Mouse (Mus musculus) urinary bladder, adult 2 months (tissue): Measurements from ENCODE around the gene Atf6. TPM values are rescaled to one million over a fixed set of nuclear protein-coding genes. Genes with fewer than 3 reads are reported as not detected.

Source experiments
- DNase-seq: peaks from one replicate; pipeline ENCODE4 v3.0.0; 2022; ENCODE audit warnings: low spot score
- polyA plus RNA-seq: library from polyadenylated mRNA; depleted of rRNA; stranded (reverse); fragments of >200 nt; gene quantifications from 2 replicates; pipeline ENCODE4 v1.2.3, GENCODE M21; 2012

Atf6 gene
- polyA plus RNA-seq, 1 experiment: 12.6 TPM

DNA sequence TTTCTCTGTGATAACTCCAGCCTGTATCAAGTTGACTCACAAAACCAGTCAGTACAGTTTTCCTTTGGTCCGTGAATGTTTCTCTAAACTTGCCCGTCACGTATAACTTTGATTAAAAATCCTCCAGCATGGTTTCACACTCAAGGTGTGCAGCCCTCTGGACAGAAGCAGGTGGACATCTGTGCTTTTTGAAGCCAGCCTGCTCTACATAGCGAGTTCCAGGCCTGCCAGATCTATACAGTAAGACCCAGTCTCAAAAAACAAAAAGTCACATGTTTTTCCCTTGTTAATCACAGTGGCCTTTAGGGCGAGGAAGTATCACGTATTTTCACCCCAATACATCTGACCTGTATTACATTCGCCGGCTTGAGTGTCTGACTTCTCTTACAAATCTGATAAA, 16.8 kb upstream of the Atf6 start:
- DNase-seq: no peak

- no peak for DNase-seq
Observed at GRCm38 (mm10) chr1:170882915-170883485, 15.4 kb upstream of the Atf6 start.

DNA sequence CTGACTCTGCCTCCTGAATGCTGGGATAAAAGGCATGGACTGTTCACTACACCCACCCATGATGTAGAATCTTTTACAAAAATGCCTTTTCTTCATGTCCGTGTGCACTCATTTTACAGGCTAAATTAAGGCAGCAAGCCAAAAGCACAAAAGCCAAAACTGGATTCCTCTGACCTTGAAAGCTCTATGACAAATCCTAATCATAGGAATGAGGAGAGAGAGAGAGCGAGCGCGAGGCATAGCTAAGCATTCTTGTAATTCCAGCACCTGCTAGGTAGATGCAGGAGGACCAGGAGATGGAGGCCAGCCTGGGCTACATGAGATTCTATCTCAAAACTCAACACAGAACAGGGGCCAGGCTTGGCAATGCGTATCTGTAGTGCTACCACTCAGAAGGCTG, 9.3 kb upstream of the Atf6 start:
- no peak for DNase-seq

GRCm38 (mm10) chr1:170875676-170876075, 8.1 kb upstream of the Atf6 start:
- no peak for DNase-seq

DNA sequence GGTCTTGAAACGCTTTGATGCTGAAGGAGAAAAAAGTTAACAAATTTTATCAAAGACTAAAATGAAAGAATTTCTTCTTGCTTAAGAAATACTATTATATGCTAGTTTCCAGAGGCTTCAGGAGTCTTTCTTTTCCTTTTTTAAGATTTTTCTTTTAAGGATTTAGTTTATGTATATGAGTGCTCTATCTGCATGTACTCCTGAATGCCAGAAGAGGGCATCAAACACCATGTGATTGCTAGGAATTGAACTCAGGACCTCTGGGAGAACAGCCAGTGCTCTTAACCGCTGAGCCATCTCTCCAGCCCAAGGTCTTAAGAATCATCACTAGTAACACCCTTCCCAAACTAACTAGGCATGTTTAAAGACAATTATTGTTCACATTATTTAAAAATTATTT, 4.4 kb upstream of the Atf6 start:
- no peak for DNase-seq

GRCm38 (mm10) chr1:170871402-170871801, 3.8 kb upstream of the Atf6 start:
- no peak for DNase-seq

- no peak for DNase-seq
Observed at GRCm38 (mm10) chr1:170868905-170869283, 1.3 kb upstream of the Atf6 start.

DNA sequence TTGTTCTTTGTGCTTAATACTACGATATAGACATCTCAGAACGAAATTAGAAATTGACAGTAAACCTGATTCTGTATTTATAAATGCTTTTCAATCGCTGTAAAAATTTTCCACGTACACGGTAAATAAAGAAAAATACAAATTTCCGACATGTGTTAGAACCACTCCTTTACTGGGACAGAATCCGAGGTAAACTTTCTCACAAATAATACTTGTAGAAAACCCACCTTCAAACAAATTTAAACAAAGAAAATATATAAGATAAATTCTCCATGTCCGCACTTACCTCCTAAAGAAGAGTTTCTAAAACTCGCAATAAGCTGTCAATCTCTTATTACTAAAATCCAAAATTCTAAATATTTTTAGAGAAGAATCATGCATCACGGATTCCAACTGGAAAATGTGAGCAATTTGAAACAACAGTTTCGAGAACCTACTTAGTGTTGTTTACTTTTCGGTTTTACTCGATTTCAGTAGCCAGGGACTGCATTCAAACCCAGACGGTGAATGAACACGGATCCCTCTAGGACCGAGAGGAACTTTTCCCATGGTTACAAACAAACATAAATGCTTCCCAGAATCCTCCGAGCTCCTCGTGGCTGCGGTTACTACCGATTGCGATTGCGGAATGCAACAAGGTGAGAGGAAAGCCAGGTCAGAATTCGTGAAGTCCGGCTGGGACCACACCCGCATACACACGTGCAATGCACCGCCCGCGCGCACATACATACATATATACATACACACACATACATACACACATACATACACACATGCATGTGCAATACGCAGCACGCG, 735 bp upstream of the Atf6 start:
- peak; percentile 31 for DNase-seq

DNA sequence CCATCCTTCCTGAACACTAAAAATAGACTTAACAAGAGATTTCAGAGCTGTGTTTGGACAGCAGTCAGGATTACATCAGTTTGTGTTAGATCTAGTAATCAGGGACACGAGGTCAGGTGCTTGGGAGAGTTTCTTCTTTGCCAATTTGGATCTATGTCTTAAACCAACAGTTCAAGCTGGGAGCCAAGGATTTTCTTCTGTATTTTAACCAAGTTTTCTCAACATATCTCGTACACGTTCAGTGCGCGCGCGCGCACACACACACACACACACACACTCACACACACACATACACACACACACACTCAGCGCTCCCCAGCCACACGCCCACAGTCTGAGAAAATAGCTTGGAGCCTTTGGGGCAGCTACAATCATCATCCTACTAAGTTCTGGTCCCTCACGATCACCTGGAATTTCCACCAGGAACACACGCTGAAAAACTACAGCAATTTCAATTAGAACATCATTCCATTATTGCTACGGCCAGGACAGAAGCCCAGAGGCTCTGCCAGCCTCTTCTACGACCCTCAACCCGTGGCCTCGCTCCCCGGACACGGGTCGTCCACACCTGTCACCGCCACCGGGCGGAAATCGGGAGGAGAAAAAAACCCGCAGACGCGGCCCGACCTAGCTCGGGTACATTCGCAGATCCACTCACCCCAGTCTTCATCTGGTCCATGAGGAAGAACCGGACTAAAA, 430 bp downstream of the Atf6 start:
- peak; percentile 24 for DNase-seq

GRCm38 (mm10) chr1:170865406-170865805, 2.2 kb downstream of the Atf6 start:
- DNase-seq: no peak

DNA sequence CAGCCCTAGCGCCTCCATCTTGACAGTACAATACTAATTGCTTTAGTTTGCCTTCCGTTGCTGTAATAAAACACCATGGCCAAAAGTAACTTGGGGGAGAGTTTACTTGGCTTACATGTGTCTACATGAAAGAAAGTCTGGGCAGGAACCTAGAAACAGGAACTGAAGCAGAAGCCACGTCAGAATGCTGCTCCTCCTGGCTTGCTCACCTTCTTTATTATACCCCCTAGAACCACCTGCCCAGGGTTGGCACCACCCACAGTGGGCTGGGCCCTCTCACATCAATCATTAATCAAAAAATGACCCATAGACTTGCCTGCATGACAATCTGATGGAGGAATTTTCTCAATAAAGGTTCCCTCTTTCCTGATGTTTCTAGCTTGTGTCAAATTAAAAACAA, 2.8 kb downstream of the Atf6 start:
- DNase-seq: no peak

DNA sequence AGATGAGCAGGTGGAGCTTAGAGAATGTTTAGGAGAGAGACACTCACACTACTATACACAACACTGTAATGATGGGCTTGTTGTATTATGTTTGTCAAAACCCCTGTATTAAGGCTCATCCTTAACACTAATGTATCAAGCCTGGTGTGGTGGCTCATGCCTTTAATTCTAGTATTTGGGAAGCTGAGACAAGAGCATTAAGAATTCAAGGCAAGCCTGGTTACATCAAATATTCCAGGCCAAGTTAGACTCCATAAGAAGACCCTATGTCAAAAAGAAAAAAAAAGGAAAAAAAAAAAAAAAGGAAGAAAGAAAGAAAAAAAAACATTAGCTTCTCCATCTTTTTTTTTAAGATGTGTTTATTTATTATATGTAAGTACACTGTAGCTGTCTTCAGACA, 3.3 kb downstream of the Atf6 start:
- no peak for DNase-seq

GRCm38 (mm10) chr1:170863033-170863432, 4.5 kb downstream of the Atf6 start:
- DNase-seq: no peak

DNA sequence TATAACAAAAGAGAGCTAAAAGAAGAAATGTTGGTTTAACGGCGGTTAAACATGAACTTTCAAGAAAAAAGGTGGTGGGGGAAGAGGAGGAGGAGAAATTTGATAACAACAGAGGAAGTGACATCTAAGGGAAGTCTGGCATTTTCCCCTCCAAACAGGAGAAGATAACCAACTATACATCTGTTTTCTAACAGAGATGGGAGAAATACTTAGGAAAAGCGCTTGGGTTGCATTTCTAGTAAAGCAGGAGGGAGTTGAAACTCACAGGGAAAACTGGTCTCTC, 5.2 kb downstream of the Atf6 start:
- DNase-seq: no peak

- no peak for DNase-seq
Observed at GRCm38 (mm10) chr1:170861671-170862434, 5.7 kb downstream of the Atf6 start.

DNA sequence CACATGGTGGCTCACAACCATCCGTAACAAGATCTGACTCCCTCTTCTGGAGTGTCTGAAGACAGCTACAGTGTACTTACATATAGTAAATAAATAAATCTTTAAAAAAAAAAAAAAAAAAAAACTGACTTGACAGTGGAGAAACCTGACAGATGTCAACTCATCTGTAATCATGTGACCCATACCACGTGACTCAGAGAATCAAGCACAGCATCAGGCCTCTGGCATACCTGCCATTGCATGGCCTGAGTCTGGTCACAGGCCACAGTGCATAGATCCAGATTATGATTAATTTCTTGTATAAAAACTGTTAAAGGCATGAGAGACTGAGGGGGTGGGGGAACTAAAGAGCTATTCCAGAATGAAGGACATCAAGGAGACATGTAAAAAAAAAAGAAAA, 8.7 kb downstream of the Atf6 start:
- no peak for DNase-seq

GRCm38 (mm10) chr1:170857369-170857768, 10.2 kb downstream of the Atf6 start:
- no peak for DNase-seq

DNA sequence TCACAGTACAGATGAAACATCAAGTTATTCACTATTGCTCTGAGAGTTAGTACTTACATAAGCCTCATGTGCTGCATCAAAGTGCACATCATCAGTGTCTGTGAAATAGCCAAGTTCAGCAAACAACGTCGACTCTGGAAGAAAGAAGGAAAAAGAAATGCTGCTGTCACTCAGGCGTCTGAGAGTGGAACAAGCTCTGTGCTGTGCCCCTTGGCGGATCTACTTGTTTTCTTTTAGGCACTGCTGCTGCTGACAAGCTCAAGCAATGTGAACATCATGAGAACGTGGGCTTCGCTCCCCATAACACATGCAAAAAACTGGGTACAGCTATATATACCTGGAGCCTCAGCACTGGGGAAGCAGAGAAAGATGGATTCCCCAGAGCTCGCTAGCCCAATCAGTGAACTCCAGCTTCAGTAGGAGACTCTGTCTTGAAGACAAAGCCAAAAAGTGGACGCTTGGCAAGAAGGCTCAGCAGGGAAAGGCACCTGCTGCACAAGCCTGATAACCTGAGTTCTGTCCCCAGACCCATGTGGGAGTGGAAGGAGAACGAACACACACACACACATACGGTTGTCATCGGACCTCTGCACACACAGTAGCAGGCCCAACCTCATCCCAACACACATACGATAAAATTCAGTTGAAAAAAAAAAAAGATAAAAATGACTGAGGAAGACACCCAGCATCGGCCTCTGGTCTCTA, 12.4 kb downstream of the Atf6 start:
- DNase-seq: no peak

GRCm38 (mm10) chr1:170853604-170854003, 14.0 kb downstream of the Atf6 start:
- DNase-seq: no peak

- DNase-seq: no peak
Observed at GRCm38 (mm10) chr1:170850637-170851624, 16.6 kb downstream of the Atf6 start.

DNA sequence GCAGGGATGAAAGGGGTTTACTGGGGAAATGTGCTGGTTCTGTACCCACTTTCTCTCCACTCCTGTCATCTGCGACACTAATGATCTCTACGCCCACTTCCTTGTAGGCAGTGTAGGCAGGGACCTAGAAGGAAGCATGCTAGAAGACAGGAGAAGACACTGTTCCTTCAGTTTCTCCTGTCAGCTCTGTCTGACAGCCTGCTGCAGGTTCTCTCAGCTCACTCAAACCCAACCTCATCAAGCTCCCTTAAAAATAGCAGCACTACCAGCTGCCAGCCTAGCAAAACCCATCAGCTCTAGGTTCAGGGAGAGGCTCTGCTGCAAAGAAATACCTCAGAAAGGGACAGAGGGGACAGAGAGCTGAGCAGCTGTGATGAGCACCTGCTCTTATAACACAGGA, 17.6 kb downstream of the Atf6 start:
- DNase-seq: no peak
